Mouse (Mus musculus) liver, embryonic 15.5 days (tissue): Measurements from ENCODE around the gene Park7. TPM values are rescaled to one million over a fixed set of nuclear protein-coding genes. Genes with fewer than 3 reads are reported as not detected.
"Not testable (repeated sequence)": the region's sequence is repeated elsewhere in the genome, so short reads cannot be mapped to it uniquely, and the experiment has no call there.

ENCODE experiments used
- ATAC-seq: fragments of 200-750 bp; cut with Nextera tagmentation; 2 replicates; pipeline ENCODE4 v1.8.0; 2017; ENCODE audit warnings: moderate number of reproducible peaks, mild to moderate bottlenecking, moderate library complexity; ENCODE audit not compliant: insufficient read depth
- H3K27ac ChIP-seq: fragments of 300-500 bp; sonication (generic); replicated peaks from 2 replicates; pipeline ENCODE4 v1.5.1; 2015; ENCODE audit warnings: mild to moderate bottlenecking, inconsistent platforms
- H3K27me3 ChIP-seq: fragments of 300-500 bp; sonication (generic); 2 replicates; pipeline ENCODE4 v1.6.1; 2015; ENCODE audit warnings: mild to moderate bottlenecking, inconsistent platforms
- H3K36me3 ChIP-seq: fragments of 300-500 bp; sonication (generic); replicated peaks from 2 replicates; pipeline ENCODE4 v1.6.1; 2015; ENCODE audit warnings: moderate library complexity, mild to moderate bottlenecking, inconsistent platforms
- H3K4me1 ChIP-seq: fragments of 300-500 bp; sonication (generic); replicated peaks from 2 replicates; pipeline ENCODE4 v1.6.1; 2015; ENCODE audit warnings: inconsistent platforms
- H3K4me2 ChIP-seq: fragments of 300-500 bp; sonication (generic); 2 replicates; pipeline ENCODE4 v1.6.1; 2015; ENCODE audit warnings: moderate library complexity, mild to moderate bottlenecking, inconsistent platforms
- H3K4me3 ChIP-seq: fragments of 300-500 bp; sonication (generic); replicated peaks from 2 replicates; pipeline ENCODE4 v1.5.1; 2015; ENCODE audit warnings: mild to moderate bottlenecking, inconsistent platforms
- H3K9ac ChIP-seq: fragments of 300-500 bp; sonication (generic); 2 replicates; pipeline ENCODE4 v1.6.1; 2015; ENCODE audit warnings: moderate library complexity, mild to moderate bottlenecking, inconsistent platforms
- H3K9me3 ChIP-seq: fragments of 300-500 bp; sonication (generic); replicated peaks from 2 replicates; pipeline ENCODE4 v1.6.1; 2016; ENCODE audit warnings: inconsistent platforms
- WGBS: fragments of 180-500 bp; shearing (Covaris S2); methylation state at CpG from one replicate; pipeline ENCODE4 v1.1.7; 2015; ENCODE audit warnings: mixed read lengths; ENCODE audit not compliant: insufficient replicate concordance; 5-methylcytosine and 5-hydroxymethylcytosine counted together
- polyA plus RNA-seq: library from polyadenylated mRNA; unstranded; fragments of >200 nt; fragmentation: Nextera tagmentation; extraction: Ambion mirVana; gene quantifications from 2 replicates; pipeline ENCODE4 v1.2.1, GENCODE M21; 2015

The Park7 gene
- polyA plus RNA-seq, 1 experiment from 2014 or later, result 203 TPM

DNA sequence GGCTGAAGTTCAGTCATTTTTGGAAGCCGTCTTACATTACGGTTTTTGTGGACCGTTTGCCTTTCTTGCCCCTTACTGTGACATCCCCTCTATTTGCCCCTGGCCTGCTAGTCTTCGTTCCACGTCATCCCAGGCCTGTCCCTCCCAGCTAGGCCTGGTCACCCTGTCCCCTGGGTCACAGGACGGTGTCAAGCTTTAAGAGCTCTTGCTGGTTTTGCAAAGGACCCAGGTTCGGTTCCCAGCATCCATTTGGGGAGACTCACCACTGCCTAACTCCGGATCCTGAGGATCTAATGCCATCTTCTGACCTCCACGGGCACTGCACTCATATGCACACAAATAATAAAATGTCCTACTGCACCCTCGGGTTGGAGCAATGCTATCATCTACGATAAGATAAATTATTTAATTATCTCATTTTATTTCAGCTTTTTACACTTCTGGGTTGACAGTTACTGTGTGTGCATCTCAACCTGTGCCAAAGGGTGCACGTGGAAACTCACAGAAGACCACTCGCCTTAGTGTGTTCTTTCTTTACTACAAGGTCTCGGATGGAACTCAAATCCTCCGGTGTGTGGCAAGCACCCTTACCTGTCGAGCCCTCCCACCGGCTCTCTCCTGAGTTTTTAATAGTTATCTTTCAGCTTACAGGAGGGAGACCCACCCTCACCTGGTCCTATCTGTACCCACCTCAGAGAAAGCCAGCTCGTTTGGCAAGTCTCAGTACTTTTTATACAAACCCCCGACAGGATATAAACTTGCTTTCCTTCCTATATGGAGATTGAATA lies 3.9 kb downstream of the Park7 start:
- Histone ChIP-seq H3K36me3 (peaks cover 15% of the 10 kb centered on the region), H3K9ac (peak overlapping the region; percentile 45), H3K9me3 (no peaks in the 10 kb centered on the region), H3K27ac (peak overlapping the region; percentile 71), H3K4me1 (peaks cover 52% of the 10 kb centered on the region), H3K4me3 (peak overlapping the region; percentile 89), H3K4me2 (peak overlapping the region; percentile 94), H3K27me3 (no peaks in the 10 kb centered on the region)
- WGBS, result 80% methylated on average over 19 of the region's 19 CpGs
- ATAC-seq, result no peak

DNA sequence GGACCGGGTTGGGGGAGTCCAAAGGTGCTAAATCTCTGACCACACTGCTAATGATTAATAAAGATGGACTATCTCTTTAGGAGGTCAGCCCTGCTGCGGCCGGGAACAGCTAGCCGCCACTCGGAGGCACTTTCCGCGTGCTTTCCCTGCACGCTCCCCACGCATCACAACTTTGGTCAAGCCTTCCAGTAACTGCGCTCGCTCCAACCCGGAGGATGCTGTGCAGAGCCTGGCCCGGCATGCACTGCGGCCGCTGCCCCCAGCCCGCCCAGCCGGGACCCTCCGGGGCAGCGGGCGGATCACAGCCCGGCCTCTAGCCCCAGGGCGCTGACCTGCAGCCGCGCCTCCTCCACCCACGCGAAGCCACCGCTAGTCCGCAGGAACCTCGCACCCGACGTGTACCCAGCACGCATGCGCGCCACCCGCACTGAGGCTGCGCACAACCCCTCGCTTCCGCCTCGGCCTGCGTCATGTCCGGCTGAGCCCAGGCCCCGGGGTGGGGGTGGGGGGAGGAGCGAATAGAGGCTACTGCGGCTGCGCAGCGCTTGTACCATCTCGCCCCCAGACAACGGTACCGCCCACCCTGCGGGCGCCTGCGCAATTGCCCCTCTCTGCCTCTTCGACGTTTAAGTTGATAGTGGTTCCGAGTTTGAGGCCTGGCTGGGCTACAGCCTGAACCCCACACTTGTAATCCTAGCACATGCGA lies 4.6 kb downstream of the Park7 start:
- peak; percentile 82 for ATAC-seq
- Histone ChIP-seq H3K9ac (peak overlapping the region; percentile 84), H3K27me3 (no peaks in the 10 kb centered on the region), H3K4me2 (peak overlapping the region; percentile 94), H3K27ac (peak overlapping the region; percentile 87), H3K4me1 (peaks cover 45% of the 10 kb centered on the region), H3K36me3 (peaks cover 21% of the 10 kb centered on the region), H3K9me3 (no peaks in the 10 kb centered on the region), H3K4me3 (peak overlapping the region; percentile 89)
- under 1% methylated on average over 56 of the region's 56 CpGs for WGBS

DNA sequence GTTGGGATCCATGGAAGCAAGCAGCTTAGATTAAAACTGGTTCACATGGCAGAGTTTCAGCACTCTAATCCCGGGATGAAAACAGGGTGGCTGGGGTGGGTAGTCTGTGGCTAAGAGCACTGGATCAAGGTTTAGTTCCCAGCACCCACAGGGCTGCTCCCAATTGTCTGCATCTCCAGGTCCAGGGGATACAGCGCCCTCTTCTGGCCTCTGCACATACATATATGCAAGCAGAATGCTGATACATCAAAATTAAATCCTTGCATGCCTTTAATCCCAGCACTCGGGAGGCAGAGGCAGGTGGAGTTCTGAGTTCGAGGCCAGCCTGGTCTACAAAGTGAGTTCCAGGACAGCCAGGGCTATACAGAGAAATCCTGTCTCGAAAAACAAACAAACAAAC lies 5.7 kb downstream of the Park7 start:
- not testable (repeated sequence) for ATAC-seq, H3K27me3 ChIP-seq, H3K9ac ChIP-seq, H3K9me3 ChIP-seq
- H3K4me1 ChIP-seq, result peaks cover 42% of the 10 kb centered on the region
- peak overlapping the region; percentile 89 for H3K4me3 ChIP-seq
- 0 out of 2 replicates have a peak overlapping the region, but pooled peaks have one; percentile 87 for H3K27ac ChIP-seq
- peaks cover 29% of the 10 kb centered on the region for H3K36me3 ChIP-seq
- WGBS, result 57% methylated on average over 5 of the region's 5 CpGs
- peak overlapping the region; percentile 94 for H3K4me2 ChIP-seq

DNA sequence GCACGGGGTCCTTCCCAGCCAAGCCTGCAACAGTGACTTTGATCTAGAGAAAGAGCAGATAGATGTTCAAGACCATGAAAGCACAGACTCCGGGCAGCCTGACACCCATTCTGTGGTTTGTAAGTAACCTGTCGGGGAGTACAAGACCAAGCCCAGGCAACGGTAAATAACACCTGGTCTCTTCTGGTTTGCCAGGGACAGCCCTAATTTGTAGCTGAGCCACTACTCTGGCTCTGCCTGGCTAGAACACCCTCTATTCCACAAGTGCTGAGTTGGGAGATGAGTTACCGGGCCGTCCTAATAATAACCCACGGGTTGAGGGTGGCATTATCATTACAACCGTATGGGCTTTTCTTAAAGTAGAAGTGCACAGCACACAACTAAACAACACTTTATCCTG lies 7.1 kb downstream of the Park7 start:
- H3K27ac ChIP-seq, result no peak overlapping the region
- H3K4me1 ChIP-seq, result peaks cover 31% of the 10 kb centered on the region
- peaks cover 43% of the 10 kb centered on the region for H3K36me3 ChIP-seq
- ATAC-seq, result no peak
- H3K4me2 ChIP-seq, result no peak overlapping the region
- H3K4me3 ChIP-seq, result no peak overlapping the region
- no peaks in the 10 kb centered on the region for H3K9me3 ChIP-seq
- no peak overlapping the region for H3K9ac ChIP-seq
- H3K27me3 ChIP-seq, result no peaks in the 10 kb centered on the region
- WGBS, result 77% methylated on average over 8 of the region's 8 CpGs

DNA sequence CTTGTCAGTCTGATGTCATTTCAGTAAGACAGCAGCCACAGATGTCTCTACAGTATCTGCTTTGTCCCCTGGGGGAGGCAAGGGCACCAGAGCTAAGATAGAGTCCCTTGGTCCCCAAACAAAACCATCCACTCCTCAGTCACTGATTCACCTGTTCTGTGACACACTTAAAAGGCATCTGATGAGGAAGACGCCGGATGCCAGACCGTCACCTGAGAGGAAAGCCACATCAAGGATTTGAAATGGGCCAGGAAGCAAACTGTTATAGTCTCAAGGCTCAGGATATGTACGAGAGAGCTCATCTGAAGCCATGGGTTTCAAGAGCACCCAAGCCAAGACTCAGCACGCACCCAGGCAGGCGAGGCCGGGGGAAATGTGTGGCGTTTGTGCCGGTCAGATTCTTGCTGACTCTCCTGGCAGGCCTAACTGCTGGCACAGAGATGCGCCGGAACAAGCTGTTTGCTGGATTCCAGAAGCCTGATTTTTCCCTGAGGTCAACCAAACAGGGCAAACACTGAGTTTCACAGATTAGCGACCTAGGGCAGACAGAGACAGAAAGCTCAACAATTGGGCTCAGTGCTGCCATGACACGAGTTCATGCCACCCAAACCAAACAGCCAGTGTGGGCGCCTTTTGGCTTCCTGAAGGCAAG lies 11.0 kb downstream of the Park7 start:
- H3K4me3 ChIP-seq, result no peak overlapping the region
- no peaks in the 10 kb centered on the region for H3K27me3 ChIP-seq
- no peak overlapping the region for H3K4me2 ChIP-seq
- WGBS, result 80% methylated on average over 14 of the region's 14 CpGs
- no peak for ATAC-seq
- H3K9me3 ChIP-seq, result no peaks in the 10 kb centered on the region
- H3K9ac ChIP-seq, result no peak overlapping the region
- peaks cover 15% of the 10 kb centered on the region for H3K4me1 ChIP-seq
- H3K36me3 ChIP-seq, result peaks cover 76% of the 10 kb centered on the region
- H3K27ac ChIP-seq, result no peak overlapping the region

GRCm38 (mm10) chr4:150902062-150902461 lies 12.2 kb downstream of the Park7 start:
- Histone ChIP-seq H3K9ac (no peak overlapping the region), H3K9me3 (no peaks in the 10 kb centered on the region), H3K27ac (no peak overlapping the region), H3K4me1 (peaks cover 8% of the 10 kb centered on the region; the same call in 1 of the 2 replicates), H3K4me3 (no peak overlapping the region), H3K4me2 (no peak overlapping the region), H3K27me3 (no peaks in the 10 kb centered on the region), H3K36me3 (peaks cover 83% of the 10 kb centered on the region)
- ATAC-seq, result no peak
- 82% methylated on average over 12 of the region's 12 CpGs for WGBS

GRCm38 (mm10) chr4:150901651-150902050 lies 12.6 kb downstream of the Park7 start:
- Histone ChIP-seq H3K36me3 (peaks cover 83% of the 10 kb centered on the region), H3K4me3 (no peak overlapping the region), H3K9me3 (no peaks in the 10 kb centered on the region), H3K27ac (no peak overlapping the region), H3K4me2 (no peak overlapping the region), H3K9ac (no peak overlapping the region), H3K27me3 (no peaks in the 10 kb centered on the region), H3K4me1 (peaks cover 8% of the 10 kb centered on the region; the same call in 1 of the 2 replicates)
- 39% methylated on average over 9 of the region's 9 CpGs for WGBS
- no peak for ATAC-seq

- peaks cover 12% of the 10 kb centered on the region; the same call in 1 of the 2 replicates for H3K4me1 ChIP-seq
- no peak for ATAC-seq
- no peak overlapping the region for H3K4me2 ChIP-seq
- no peak overlapping the region for H3K4me3 ChIP-seq
- no peak overlapping the region for H3K9ac ChIP-seq
- H3K36me3 ChIP-seq, result peaks cover 86% of the 10 kb centered on the region
- 89% methylated on average over 13 of the region's 13 CpGs for WGBS
- no peak overlapping the region for H3K27ac ChIP-seq
- no peaks in the 10 kb centered on the region for H3K27me3 ChIP-seq
- no peaks in the 10 kb centered on the region for H3K9me3 ChIP-seq
Observed at GRCm38 (mm10) chr4:150900486-150900885, 13.8 kb downstream of the Park7 start.

DNA sequence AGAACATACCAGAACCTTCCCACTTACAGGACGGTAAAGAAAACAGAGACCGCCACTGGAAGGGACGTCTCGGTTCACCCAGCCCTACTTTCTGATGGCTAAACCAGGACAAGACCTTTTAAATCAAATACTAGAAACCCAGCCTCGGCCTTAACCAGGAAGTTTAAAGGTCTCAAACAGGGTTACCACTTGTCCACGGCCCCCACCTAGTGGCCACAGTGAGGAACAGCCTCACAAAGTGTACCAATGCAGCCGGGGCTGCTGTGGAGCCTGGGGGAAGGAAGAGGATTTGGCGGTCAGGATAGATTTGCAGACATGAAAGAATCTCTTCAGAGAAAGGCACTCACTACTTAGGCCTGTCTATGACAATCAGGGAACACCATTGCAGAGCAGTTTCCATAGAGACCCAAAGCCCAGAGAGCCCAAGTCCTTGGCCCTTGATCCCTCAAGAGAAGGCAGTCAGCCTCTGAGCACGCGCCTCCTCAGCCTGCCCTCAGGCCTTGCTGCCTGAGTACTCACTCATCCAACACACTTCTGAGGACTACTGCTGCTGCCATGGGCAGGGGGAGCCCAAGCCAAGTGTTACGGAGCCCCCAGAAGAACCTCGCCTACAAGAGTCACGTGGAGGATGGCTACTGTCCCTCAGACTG lies 15.4 kb downstream of the Park7 start:
- Histone ChIP-seq H3K27me3 (no peaks in the 10 kb centered on the region), H3K36me3 (peaks cover 75% of the 10 kb centered on the region), H3K4me1 (peaks cover 20% of the 10 kb centered on the region), H3K4me3 (no peak overlapping the region), H3K9ac (no peak overlapping the region), H3K4me2 (no peak overlapping the region), H3K9me3 (no peaks in the 10 kb centered on the region), H3K27ac (no peak overlapping the region)
- no peak for ATAC-seq
- WGBS, result 52% methylated on average over 13 of the region's 13 CpGs

- 82% methylated on average over 26 of the region's 26 CpGs for WGBS
- ATAC-seq, result no peak
- H3K27ac ChIP-seq, result no peak overlapping the region
- H3K4me3 ChIP-seq, result no peak overlapping the region
- no peak overlapping the region for H3K9ac ChIP-seq
- peaks cover 20% of the 10 kb centered on the region for H3K4me1 ChIP-seq
- H3K4me2 ChIP-seq, result no peak overlapping the region
- peaks cover 57% of the 10 kb centered on the region for H3K36me3 ChIP-seq
- H3K9me3 ChIP-seq, result no peaks in the 10 kb centered on the region
- no peaks in the 10 kb centered on the region for H3K27me3 ChIP-seq
Observed at GRCm38 (mm10) chr4:150896896-150897624, 17.2 kb downstream of the Park7 start.
